Mouse (Mus musculus) MN1 (cell line): Measurements from ENCODE around the gene Thap3.
A peak's percentile ranks its signal among the peaks of the same experiment; 100 is the strongest.
"Not testable (repeated sequence)": the region's sequence is repeated elsewhere in the genome, so short reads cannot be mapped to it uniquely, and the experiment has no call there.

Experiments used
- DNase-seq: peaks from one replicate; pipeline ENCODE4 v3.0.0-alpha.2; 2016; ENCODE audit warnings: low spot score

Gene Thap3

GRCm38 (mm10) chr4:151988342-151989109 lies at the start of gene Thap3:
Thap3 (minus strand) TSS chr4:151988997.
- peak; percentile 67 for DNase-seq

GRCm38 (mm10) chr4:152038225-152038984 lies 49.6 kb upstream of the Thap3 start, which contains the start of gene Tas1r1:
Tas1r1 (minus strand) TSS chr4:152038568.
- DNase-seq, result peak; percentile 64

DNA sequence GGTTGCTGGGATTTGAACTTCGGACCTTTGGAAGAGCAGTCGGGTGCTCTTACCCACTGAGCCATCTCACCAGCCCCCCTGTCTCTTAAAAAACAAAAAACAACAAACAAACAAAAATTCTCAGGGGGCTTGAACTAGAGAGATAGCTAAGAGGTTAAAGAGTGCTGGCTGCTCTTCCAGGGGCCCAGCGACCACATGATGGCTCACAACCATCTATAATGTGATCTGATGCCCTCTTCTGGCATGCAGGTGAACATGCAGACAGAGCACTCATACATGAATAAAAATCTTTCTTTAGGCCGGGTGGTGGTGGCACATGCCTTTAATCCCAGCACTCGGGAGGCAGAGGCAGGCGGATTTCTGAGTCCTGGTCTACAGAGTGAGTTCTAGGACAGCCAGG lies 47.7 kb upstream of the Thap3 start:
- DNase-seq, result not testable (repeated sequence)

- DNase-seq, result no peak
Observed at GRCm38 (mm10) chr4:152032922-152033321, 44.1 kb upstream of the Thap3 start.

DNA sequence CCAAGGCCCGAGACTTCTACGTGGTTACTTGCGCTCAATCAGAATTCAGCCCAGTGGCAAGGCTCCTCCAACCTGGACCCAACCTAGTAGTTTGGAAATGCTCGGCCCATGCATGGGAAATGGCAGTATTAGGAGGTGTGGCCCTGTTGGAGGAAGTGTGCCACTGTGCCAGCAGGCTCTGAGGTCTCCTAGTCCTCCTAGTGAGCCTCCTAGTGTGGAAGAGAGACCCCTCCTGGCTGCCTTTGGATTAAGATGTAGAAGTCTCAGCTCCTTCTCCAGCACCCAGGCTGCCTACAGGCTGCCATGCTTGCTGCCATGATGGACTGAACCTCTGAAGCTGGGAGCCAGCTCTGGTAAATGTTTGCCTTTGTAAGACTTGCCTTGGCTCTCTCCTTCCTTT lies 41.2 kb upstream of the Thap3 start:
- peak; percentile 40 for DNase-seq

- peak; percentile 21 for DNase-seq
Observed at GRCm38 (mm10) chr4:152029087-152029486, 40.3 kb upstream of the Thap3 start.

GRCm38 (mm10) chr4:152028456-152028855 lies 39.7 kb upstream of the Thap3 start:
- no peak for DNase-seq

DNA sequence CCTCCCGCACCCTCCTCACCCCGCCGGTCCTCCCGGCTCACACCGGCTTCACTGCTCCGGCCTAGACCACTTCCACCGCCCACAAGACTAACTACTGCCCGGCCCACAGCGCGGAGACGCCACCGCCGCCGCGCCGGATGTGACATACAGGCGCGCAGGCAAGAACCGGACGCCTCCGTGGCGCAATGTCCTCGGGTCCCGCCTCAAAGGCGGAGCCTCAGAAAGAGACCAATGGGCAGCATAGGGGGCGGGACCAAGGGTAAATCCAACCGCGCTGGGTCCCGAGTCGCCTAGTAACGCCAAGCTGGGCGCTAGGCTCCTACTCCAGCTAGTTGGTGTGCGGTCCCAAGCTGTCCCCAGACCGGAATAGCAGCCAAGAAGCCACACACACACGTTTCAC lies 38.7 kb upstream of the Thap3 start, which contains the start of gene Zbtb48:
TSS of gene Zbtb48 (minus strand) at position 148 of the 400 bp plus-strand sequence.
- peak; percentile 98 for DNase-seq

DNA sequence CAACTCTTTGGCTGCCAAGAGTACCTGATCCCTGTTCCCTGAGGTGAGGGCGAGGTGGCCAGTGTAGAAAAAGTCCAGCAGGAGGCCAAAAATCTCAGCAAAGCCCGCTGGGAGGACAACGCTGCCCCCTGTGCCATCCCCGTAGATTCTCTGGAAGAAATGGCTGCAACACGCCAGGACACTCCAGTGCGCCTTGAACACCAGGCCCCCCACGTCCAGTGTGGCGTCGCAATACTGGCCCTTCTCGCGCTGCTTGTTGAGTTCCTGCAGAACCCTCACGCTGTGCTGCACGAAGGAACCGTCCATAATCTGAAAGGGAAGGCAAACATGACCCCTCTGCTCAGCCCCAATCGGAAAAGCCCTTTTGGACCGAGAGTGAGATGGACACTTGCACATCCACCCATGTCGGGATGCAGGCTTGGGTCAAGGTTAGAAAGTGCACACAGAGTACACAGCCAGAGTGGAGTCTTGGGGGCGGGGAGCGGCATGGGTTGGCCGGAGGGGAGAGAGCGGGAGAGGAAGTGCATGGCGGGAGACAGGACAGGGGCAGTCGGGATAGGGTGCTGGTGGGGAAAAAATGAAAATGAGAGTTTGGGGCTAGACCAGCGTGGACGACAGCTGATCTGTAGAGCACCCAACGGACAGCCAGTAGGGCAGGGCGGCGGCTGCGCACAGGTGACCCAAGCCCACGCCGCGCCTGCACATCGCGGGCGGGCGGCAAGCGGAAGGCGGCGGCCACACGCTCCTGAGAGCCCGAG lies 38.1 kb upstream of the Thap3 start:
- DNase-seq, result peak; percentile 36

GRCm38 (mm10) chr4:152024525-152024924 lies 35.7 kb upstream of the Thap3 start:
- DNase-seq, result no peak

DNA sequence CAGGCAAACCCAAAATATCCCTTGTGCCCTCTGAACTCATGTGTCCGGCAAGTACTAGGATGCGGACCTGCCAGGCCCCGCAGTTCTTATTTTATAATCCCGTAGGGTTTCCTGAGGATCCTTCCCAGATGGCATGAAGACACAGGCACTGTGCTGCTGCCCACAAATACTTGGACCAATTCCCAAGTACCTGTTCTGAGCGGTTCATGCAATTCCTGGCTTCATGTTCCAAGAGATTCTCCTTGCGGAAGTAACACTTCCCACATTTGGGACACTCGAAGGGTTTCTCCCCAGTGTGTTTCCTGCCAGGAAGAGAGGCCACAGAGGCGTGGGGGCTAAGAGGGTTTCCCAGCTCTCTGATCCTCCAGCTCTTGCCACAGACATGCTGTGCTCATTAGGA lies 33.7 kb upstream of the Thap3 start:
- DNase-seq, result no peak

DNA sequence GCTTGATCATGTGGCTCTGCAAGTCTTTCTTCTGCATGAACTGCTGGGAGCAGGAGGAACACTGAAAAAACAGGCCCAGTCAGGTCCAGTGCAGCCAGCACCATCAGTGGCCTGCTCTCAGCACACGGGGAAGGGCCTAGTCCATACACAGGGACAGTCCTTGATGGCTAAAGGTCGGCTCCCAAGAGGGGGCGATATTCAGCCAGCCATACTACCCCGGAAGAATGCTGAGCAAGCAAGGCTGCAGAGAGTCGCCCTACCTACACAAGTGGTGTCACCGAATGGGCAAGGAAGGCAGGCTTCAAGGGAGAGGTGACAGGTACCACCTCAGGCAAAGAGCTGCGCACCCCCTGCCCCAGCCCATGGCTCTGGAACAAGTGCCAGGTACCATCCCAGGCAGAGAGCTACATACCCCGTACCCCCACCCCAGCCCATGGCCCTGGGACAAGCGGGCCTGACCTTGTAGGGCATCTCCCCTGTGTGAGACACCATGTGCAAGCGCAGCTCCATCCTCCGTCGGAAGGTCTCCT lies 32.8 kb upstream of the Thap3 start:
- DNase-seq, result no peak

- no peak for DNase-seq
Observed at GRCm38 (mm10) chr4:152020024-152020423, 31.2 kb upstream of the Thap3 start.

GRCm38 (mm10) chr4:152019073-152019472 lies 30.3 kb upstream of the Thap3 start:
- no peak for DNase-seq

DNA sequence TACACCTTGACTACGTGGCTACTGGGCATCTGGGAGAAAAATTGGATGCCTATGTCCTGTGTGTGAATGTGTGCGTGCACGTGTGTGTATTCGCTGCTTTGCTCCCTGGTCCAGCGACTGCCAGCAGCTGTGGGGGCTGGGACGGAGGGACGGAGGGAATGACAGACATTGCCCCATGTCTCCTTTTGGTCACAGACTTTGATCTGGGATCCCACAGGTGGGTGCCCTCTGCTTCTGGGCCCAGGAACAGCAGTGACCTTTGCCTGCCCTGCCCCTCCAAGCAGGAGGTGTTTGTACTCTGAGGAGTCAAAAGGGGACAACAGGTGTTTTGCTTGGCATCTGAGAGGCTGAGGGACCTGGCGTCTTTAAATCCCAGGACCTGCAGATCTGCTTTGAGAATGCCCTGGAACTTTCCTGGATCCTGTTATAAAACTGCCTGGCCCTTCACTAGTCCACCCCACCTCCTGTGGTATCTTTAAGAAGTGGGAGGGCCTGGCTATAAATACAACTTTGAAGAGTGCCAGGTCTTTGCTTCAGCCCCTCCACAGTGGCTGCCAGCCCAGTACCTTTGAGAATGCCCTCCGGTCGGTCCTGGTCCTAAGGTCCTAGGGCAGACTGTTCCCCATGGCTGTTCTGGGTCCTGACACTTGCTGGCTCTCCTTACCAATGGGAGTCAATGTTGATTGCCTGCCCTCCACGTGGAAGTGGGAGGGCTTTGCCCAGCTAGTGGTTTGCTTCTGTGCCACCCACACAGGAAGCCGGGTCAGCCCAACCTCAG lies 24.4 kb upstream of the Thap3 start:
- DNase-seq, result no peak

GRCm38 (mm10) chr4:152012109-152012508 lies 23.3 kb upstream of the Thap3 start:
- DNase-seq, result no peak

DNA sequence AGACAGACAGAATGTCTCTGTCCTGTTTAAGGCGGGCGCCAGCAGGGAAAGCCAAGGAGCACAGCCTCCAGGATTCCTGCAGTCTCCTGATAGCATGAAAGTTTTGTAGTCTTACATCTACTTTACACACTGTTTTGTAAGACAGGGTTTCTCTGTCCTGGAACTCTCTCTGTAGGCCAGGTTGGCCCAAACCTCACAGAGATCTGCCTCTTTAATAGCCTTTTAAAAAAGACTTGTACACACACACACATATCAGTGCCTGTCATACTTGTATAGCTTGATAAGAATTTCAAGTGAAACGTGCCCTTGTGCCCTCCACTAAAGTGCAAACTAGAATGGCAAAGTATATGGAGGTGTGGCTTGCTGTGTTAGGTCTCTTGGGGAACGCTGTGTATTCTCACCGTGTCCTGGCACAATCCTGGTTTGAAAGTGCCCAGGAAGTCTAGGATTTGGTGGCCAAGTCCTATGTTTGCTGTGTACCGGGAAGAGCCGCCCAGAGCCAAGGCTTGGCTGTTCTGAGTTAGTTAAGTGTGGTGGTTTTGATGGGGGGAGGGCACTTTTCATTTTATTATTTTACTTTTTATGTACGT lies 22.5 kb upstream of the Thap3 start:
- DNase-seq, result no peak

DNA sequence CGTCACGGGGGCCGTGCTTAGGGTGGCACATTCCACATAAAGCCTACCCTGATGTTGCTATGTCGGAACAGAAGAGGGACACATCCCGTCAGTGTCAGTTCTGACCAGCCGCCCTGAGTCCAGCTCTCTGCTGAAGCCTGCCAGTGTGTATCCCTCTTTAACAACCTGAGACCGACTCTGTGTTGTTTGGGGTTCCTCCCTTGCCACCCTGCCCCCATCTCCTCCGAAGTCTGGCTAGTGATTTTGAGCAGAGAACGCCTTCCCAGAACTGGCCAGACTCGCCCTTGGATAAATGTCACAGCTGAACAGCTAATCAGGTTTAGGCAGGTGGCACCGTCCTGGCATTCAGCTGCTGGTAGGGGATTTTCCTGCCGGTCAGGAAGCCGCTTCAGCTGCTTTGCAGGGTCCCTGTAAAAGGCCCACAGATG lies 21.9 kb upstream of the Thap3 start:
- DNase-seq, result no peak

- peak; percentile 50 for DNase-seq
Observed at GRCm38 (mm10) chr4:152010091-152010706, 21.4 kb upstream of the Thap3 start.
